Mouse (Mus musculus) ES-E14 (cell line): Measurements from ENCODE around the gene Apol6. TPM values are rescaled to one million over a fixed set of nuclear protein-coding genes. Genes with fewer than 3 reads are reported as not detected.

ENCODE experiments used
- DNase-seq: peaks from one replicate; pipeline ENCODE4 v3.0.0-alpha.2; 2013; ENCODE audit warnings: low read depth, low spot score
- H3K27ac ChIP-seq: 2 replicates; pipeline ENCODE4 v1.5.1; 2012; ENCODE audit warnings: low read depth, mild to moderate bottlenecking, low read length, moderate library complexity, mixed read lengths; ENCODE audit not compliant: poor library complexity, insufficient read depth, severe bottlenecking
- H3K36me3 ChIP-seq: 2 replicates; pipeline ENCODE4 v1.6.1; 2012; ENCODE audit warnings: mild to moderate bottlenecking, low read length, moderate library complexity, mixed read lengths; ENCODE audit not compliant: control insufficient read depth, poor library complexity, insufficient read depth, severe bottlenecking
- H3K4me1 ChIP-seq, 2 experiments: fragments of 150-350 bp in 1 of 2; sonication (generic) in 1 of 2; 2 replicates each; pipeline ENCODE4 v1.6.1; 2012; ENCODE audit warnings: low read length in 2 of 2, mild to moderate bottlenecking in 1 of 2, mixed read lengths in 1 of 2; ENCODE audit not compliant: control insufficient read depth in 2 of 2, insufficient read depth in 2 of 2, poor library complexity in 1 of 2
- H3K4me3 ChIP-seq, 2 experiments: fragments of 150-350 bp in 1 of 2; sonication (generic) in 1 of 2; 2 replicates each; pipeline ENCODE4 v1.5.1; 2012; ENCODE audit warnings: low read length in 2 of 2, low read depth in 1 of 2, mild to moderate bottlenecking in 1 of 2, mixed read lengths in 1 of 2; ENCODE audit not compliant: insufficient read depth in 1 of 2, poor library complexity in 1 of 2, severe bottlenecking in 1 of 2
- H3K9ac ChIP-seq: 2 replicates; pipeline ENCODE4 v1.6.1; 2012; ENCODE audit warnings: low read depth, mild to moderate bottlenecking, low read length, mixed read lengths; ENCODE audit not compliant: poor library complexity, insufficient read depth, severe bottlenecking
- H3K9me3 ChIP-seq: fragments of 150-350 bp; sonication (generic); 2 replicates; pipeline ENCODE4 v1.6.1; 2012; ENCODE audit warnings: low read depth, mild to moderate bottlenecking, low read length; ENCODE audit not compliant: control insufficient read depth, insufficient read depth
- CHD2 ChIP-seq: IDR thresholded peaks from 2 replicates; pipeline ENCODE4 v1.6.1; 2014; ENCODE audit warnings: mild to moderate bottlenecking, low read depth, low read length, inconsistent platforms
- HCFC1 ChIP-seq: IDR thresholded peaks from 2 replicates; pipeline ENCODE4 v1.6.1; 2012; ENCODE audit warnings: low read length, inconsistent platforms, borderline replicate concordance; ENCODE audit not compliant: insufficient read depth
- MAFK ChIP-seq: IDR thresholded peaks from 2 replicates; pipeline ENCODE4 v1.6.1; 2014; ENCODE audit warnings: mild to moderate bottlenecking, low read depth, low read length, inconsistent platforms; ENCODE audit not compliant: insufficient read depth
- ZC3H11A ChIP-seq: IDR thresholded peaks from 2 replicates; pipeline ENCODE4 v1.6.1; 2012; ENCODE audit warnings: low read depth, mild to moderate bottlenecking, inconsistent platforms, low read length, borderline replicate concordance
- ZNF384 ChIP-seq: IDR thresholded peaks from 2 replicates; pipeline ENCODE4 v1.6.1; 2012; ENCODE audit warnings: low read depth, low read length, inconsistent platforms
- in situ Hi-C, 2 experiments: fragments of 600-800 bp; cut with MboI; formaldehyde crosslinking; loops; one replicate each; pipeline ENCODE4 v1.15.1; 2025; ENCODE audit warnings: low sequenced_read_pairs in 2 of 2, inconsistent platforms in 1 of 2; ENCODE audit not compliant: unreplicated experiment in 2 of 2
- total RNA-seq: library from RNA; depleted of rRNA; stranded (reverse); fragments of 300-350 nt; gene quantifications from 2 replicates; pipeline ENCODE4 v1.2.3, GENCODE M21; 2012

The Apol6 gene
- total RNA-seq, 1 experiment: 3.0 TPM

GRCm38 (mm10) chr15:77097358-77097757 is 52.8 kb downstream of the Apol6 start:
- Histone ChIP-seq H3K9ac (no peak overlapping the region), H3K27ac (no peak overlapping the region), H3K4me1 (peaks cover 7 to 14% of the 10 kb centered on the region in 2 experiments), H3K36me3 (peaks cover 22% of the 10 kb centered on the region), H3K9me3 (no peaks in the 10 kb centered on the region), H3K4me3 (no peak overlapping the region)
- TF ChIP-seq ZC3H11A (no peak), HCFC1 (no peak), ZNF384 (no peak), CHD2 (no peak), MAFK (no peak)
- in situ Hi-C loops: no loop called here
- no peak for DNase-seq

- Histone ChIP-seq H3K9ac (no peak overlapping the region), H3K36me3 (peaks cover 18% of the 10 kb centered on the region), H3K27ac (no peak overlapping the region), H3K9me3 (no peaks in the 10 kb centered on the region), H3K4me3 (no peak overlapping the region), H3K4me1 (peaks cover 19 to 20% of the 10 kb centered on the region in 2 experiments)
- TF ChIP-seq ZNF384: no peak
- TF ChIP-seq HCFC1: no peak
- no peak for TF ChIP-seq MAFK
- TF ChIP-seq ZC3H11A: no peak
- no peak for TF ChIP-seq CHD2
- in situ Hi-C loops: no loop called here
- DNase-seq: no peak
Observed at GRCm38 (mm10) chr15:77099756-77100155, 55.2 kb downstream of the Apol6 start.

DNA sequence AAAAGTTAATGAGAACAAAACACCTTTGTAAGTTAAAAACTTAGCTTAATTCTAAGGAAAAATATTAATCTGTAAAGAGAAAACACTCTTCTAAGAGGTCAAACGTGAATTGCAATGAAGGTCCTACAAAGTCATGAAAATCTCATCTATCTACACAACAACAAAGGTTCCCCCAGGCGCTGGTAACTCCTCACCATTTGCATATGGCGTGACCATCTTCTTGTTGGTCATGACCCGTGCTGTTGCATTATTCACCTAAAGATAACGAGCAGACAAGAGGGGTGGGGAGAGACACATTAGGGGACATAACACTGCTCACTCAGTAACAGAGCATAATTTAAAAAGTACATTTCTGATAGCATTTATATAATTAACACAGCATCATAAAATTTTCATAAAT is 58.2 kb downstream of the Apol6 start:
- H3K9me3 ChIP-seq: no peaks in the 10 kb centered on the region
- no peak overlapping the region for H3K4me3 ChIP-seq
- peaks cover 8% of the 10 kb centered on the region; the same call in 1 of the 2 replicates for H3K36me3 ChIP-seq
- no peak overlapping the region for H3K9ac ChIP-seq
- TF ChIP-seq ZC3H11A (no peak), HCFC1 (no peak), CHD2 (no peak), MAFK (no peak), ZNF384 (no peak)
- DNase-seq: no peak
- H3K27ac ChIP-seq: no peak overlapping the region; the same call in 1 of the 2 replicates
- in situ Hi-C loops: no loop called here
- peaks cover 20 to 21% of the 10 kb centered on the region in 2 experiments for H3K4me1 ChIP-seq

DNA sequence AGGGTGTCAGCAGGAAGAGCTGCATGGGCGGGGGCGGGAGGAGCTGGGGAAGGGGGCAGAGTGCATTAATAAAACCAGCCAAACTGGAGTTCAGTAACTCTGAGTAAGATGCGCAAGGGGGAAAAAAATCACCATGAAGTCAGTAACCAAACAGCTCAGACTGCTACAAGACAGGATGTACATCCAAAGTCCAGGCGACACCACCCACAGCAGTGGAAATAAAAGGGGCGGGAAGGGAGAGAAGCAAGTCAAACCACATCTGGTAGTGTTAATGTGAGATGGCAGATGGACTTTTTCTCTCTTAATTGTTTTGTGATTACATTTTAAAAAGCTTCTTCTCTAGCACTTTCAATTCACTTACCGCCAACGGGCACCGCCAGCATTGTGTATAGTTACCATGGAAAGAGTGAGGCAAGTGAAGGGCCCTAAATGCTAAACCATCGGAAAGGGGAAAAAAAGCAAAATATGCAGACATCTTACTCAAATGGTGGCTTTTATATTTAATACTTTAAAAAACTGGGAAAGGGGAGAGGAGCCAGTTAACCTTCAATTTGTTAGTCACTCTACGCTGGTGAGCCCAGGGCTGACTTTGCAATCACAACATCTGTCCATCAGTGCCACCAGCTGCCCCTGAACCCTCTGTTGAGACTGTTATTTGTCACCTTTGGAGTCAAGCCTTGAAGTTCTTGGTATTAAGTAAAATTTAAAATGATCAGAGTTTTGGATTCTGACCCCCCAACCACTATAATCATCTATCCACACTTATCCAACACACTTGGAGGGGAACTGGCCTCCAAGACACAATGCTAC is 60.0 kb downstream of the Apol6 start:
- no peak for TF ChIP-seq MAFK
- TF ChIP-seq HCFC1: no peak
- no peak for TF ChIP-seq ZC3H11A
- TF ChIP-seq ZNF384: no peak
- no peak for TF ChIP-seq CHD2
- no peaks in the 10 kb centered on the region for H3K36me3 ChIP-seq
- H3K4me1 ChIP-seq: peaks cover 19 to 21% of the 10 kb centered on the region in 2 experiments
- no peak overlapping the region for H3K9ac ChIP-seq
- peak overlapping the region; percentile 89 for H3K27ac ChIP-seq
- H3K4me3 ChIP-seq: no peak overlapping the region
- DNase-seq: no peak
- in situ Hi-C loops: no loop called here
- no peaks in the 10 kb centered on the region for H3K9me3 ChIP-seq
